Mouse (Mus musculus): ENCODE data around the gene Sestd1. TPM values are rescaled to one million over a fixed set of nuclear protein-coding genes. Genes with fewer than 3 reads are reported as not detected.

Sestd1 gene
- 100 to 1,000 TPM; 113 to 119 TPM for total RNA-seq (2021)

GRCm38 (mm10) chr2:77280512-77281409, at the start of gene Sestd1:
Gene Sestd1 (minus strand): TSS chr2:77280592.
- DNase-seq (ENCODE audit: extremely low spot score in 1 of 2, low spot score in 2 of 2) = peak in 1 of 2 experiments; percentile 86
- intact Hi-C loops (cut with DNase I) = no loop called here

GRCm38 (mm10) chr2:77327246-77327645, 46.9 kb upstream of the Sestd1 start:
- intact Hi-C loops (cut with DNase I) = no loop called here
- no peak for DNase-seq (ENCODE audit: extremely low spot score in 1 of 2, low spot score in 2 of 2)

GRCm38 (mm10) chr2:77323739-77324138, 43.3 kb upstream of the Sestd1 start:
- intact Hi-C loops (cut with DNase I) = no loop called here

GRCm38 (mm10) chr2:77323156-77323555, 42.8 kb upstream of the Sestd1 start:
- no peak for DNase-seq (ENCODE audit: extremely low spot score in 1 of 2, low spot score in 2 of 2)
- intact Hi-C loops (cut with DNase I) = no loop called here

More at GRCm38 (mm10) chr2:77323739-77324138, 43.3 kb upstream of the Sestd1 start:
- no peak for DNase-seq (ENCODE audit: extremely low spot score in 1 of 2, low spot score in 2 of 2)

GRCm38 (mm10) chr2:77319196-77319595, 38.8 kb upstream of the Sestd1 start:
- intact Hi-C loops (cut with DNase I) = no loop called here
- no peak for DNase-seq (ENCODE audit: extremely low spot score in 1 of 2, low spot score in 2 of 2)

- intact Hi-C loops (cut with DNase I) = no loop called here
- DNase-seq (ENCODE audit: extremely low spot score in 1 of 2, low spot score in 2 of 2) = no peak
Measured at GRCm38 (mm10) chr2:77316961-77317360, 36.6 kb upstream of the Sestd1 start.

- intact Hi-C loops (cut with DNase I) = no loop called here
- no peak for DNase-seq (ENCODE audit: extremely low spot score in 1 of 2, low spot score in 2 of 2)
Measured at GRCm38 (mm10) chr2:77313846-77314245, 33.5 kb upstream of the Sestd1 start.

- intact Hi-C loops (cut with DNase I) = no loop called here
- no peak for DNase-seq (ENCODE audit: extremely low spot score in 1 of 2, low spot score in 2 of 2)
Measured at GRCm38 (mm10) chr2:77312616-77313015, 32.2 kb upstream of the Sestd1 start.

- intact Hi-C loops (cut with DNase I) = no loop called here
- DNase-seq (ENCODE audit: extremely low spot score in 1 of 2, low spot score in 2 of 2) = peak in 1 of 2 experiments; percentile 45
Measured at GRCm38 (mm10) chr2:77309313-77309712, 28.9 kb upstream of the Sestd1 start.

GRCm38 (mm10) chr2:77304494-77304893, 24.1 kb upstream of the Sestd1 start:
- no peak for DNase-seq (ENCODE audit: extremely low spot score in 1 of 2, low spot score in 2 of 2)

GRCm38 (mm10) chr2:77303716-77304115, 23.3 kb upstream of the Sestd1 start:
- no peak for DNase-seq (ENCODE audit: extremely low spot score in 1 of 2, low spot score in 2 of 2)
- intact Hi-C loops (cut with DNase I) = no loop called here

More at GRCm38 (mm10) chr2:77304494-77304893, 24.1 kb upstream of the Sestd1 start:
- intact Hi-C loops (cut with DNase I) = no loop called here

GRCm38 (mm10) chr2:77302655-77303348, 22.4 kb upstream of the Sestd1 start:
- DNase-seq (ENCODE audit: extremely low spot score in 1 of 2, low spot score in 2 of 2) = no peak
- intact Hi-C loops (cut with DNase I) = no loop called here

- intact Hi-C loops (cut with DNase I) = no loop called here
- DNase-seq (ENCODE audit: extremely low spot score in 1 of 2, low spot score in 2 of 2) = no peak
Measured at GRCm38 (mm10) chr2:77301687-77302389, 21.4 kb upstream of the Sestd1 start.

GRCm38 (mm10) chr2:77289701-77290100, 9.3 kb upstream of the Sestd1 start:
- intact Hi-C loops (cut with DNase I) = no loop called here
- no peak for DNase-seq (ENCODE audit: extremely low spot score in 1 of 2, low spot score in 2 of 2)

GRCm38 (mm10) chr2:77286755-77287154, 6.4 kb upstream of the Sestd1 start:
- intact Hi-C loops (cut with DNase I) = no loop called here
- DNase-seq (ENCODE audit: extremely low spot score in 1 of 2, low spot score in 2 of 2) = no peak

- intact Hi-C loops (cut with DNase I) = no loop called here
- DNase-seq (ENCODE audit: extremely low spot score in 1 of 2, low spot score in 2 of 2) = no peak
Measured at GRCm38 (mm10) chr2:77284281-77284899, 4.0 kb upstream of the Sestd1 start.

GRCm38 (mm10) chr2:77279861-77280511, 406 bp downstream of the Sestd1 start:
- intact Hi-C loops (cut with DNase I) = no loop called here
- peak in 1 of 2 experiments; percentile 71 for DNase-seq (ENCODE audit: extremely low spot score in 1 of 2, low spot score in 2 of 2)

GRCm38 (mm10) chr2:77277272-77277671, 3.1 kb downstream of the Sestd1 start:
- intact Hi-C loops (cut with DNase I) = no loop called here
- no peak for DNase-seq (ENCODE audit: extremely low spot score in 1 of 2, low spot score in 2 of 2)
